Comparison of ENCODE assay signal across 9 mouse cellular contexts in the genomic region with DNA sequence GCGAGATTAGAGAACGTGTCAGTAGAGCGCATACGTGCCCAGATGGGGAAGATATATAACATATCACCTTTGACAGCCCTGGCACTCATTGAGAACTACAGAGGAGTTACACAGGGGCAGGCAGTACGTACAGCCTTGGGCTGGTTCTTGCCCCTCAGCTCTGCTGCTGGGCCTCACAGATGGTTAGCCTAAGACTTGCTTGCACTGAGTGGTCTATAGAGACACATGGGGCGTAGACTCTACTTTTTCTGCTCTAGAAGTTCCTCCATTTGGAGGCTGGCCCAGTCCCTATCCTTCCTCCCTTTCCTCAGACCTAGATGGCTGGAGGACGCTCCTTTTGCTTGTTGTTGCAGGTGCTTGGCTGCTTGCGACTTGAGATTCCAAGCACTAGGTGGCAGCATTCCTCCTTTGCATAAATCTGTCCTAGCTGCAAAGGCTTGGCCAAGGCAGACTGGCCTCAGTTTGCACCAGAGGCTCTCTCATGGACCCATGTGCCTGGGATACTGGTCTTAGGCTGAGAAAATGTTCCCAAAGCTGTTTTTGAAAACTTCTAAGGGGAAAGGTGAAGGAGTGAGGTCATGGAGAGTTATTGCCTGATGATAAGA. TPM values are rescaled to one million over a fixed set of nuclear protein-coding genes. Genes with fewer than 3 reads are reported as not detected.
DNase-seq lines count a peak whose midpoint lies in the region; ATAC-seq and TF ChIP-seq lines count a peak whose summit lies in the region.
"Had no signal": no experiment of that assay in that cellular context is flagged by ENCODE, and none has a peak within 500 bp of the region (broad histone marks: within the 10 kb centered on the region; RNA-seq: fewer than 3 reads in every experiment).

No protein-coding gene starts in this region.

- no peak overlapping the region for H3K9ac ChIP-seq in ES-E14 (ENCODE audit: insufficient read depth, low read depth, low read length, poor library complexity, severe bottlenecking)
- no peak overlapping the region for H3K9ac ChIP-seq in forebrain, embryonic 14.5 days (ENCODE audit: low read length)
- H3K9ac ChIP-seq: limb, embryonic 12.5 days had no signal

- H3K36me3 ChIP-seq in ES-E14 (ENCODE audit: control insufficient read depth, insufficient read depth, low read length, poor library complexity, severe bottlenecking) = no peaks in the 10 kb centered on the region
- no peaks in the 10 kb centered on the region for H3K36me3 ChIP-seq in forebrain, embryonic 14.5 days (ENCODE audit: control insufficient read depth, insufficient read depth, low read length)
- H3K36me3 ChIP-seq: limb, embryonic 12.5 days had no signal

- H3K4me1 ChIP-seq in ES-E14 (ENCODE audit: control insufficient read depth in 2 of 2, insufficient read depth in 2 of 2, low read length in 2 of 2, poor library complexity in 1 of 2) = no peaks in the 10 kb centered on the region
- no peaks in the 10 kb centered on the region for H3K4me1 ChIP-seq in forebrain, embryonic 14.5 days (ENCODE audit: control insufficient read depth, insufficient read depth, low read length)

- in situ Hi-C loops in ES-E14 (cut with MboI; ENCODE audit: low sequenced_read_pairs in 2 of 2, unreplicated experiment in 2 of 2) = no loop called here

- peak; percentile 75; the same call in 1 of the 2 replicates for ATAC-seq in forebrain, embryonic 14.5 days
- peak; percentile 70 to 74; a peak in 3 of 4 replicates for ATAC-seq in hematopoietic stem cell, adult 5-6 weeks (replicated peaks in 1 of 2; ENCODE audit: insufficient read depth in 1 of 2, low FRiP score in 2 of 2, low TSS enrichment in 1 of 2, low read depth in 1 of 2, poor library complexity in 2 of 2, severe bottlenecking in 2 of 2)
- ATAC-seq in erythroid progenitor cell, adult 5-6 weeks (replicated peaks; ENCODE audit: low FRiP score, poor library complexity, severe bottlenecking) = no peak

- H3K4me2 ChIP-seq in forebrain, embryonic 14.5 days (ENCODE audit: low read length) = no peak overlapping the region
- H3K4me2 ChIP-seq: limb, embryonic 12.5 days had no signal

- WGBS in forebrain, embryonic 14.5 days = 55% methylated on average over 8 of the region's 8 CpGs

- no peaks in the 10 kb centered on the region for H3K27me3 ChIP-seq in forebrain, embryonic 14.5 days (replicated peaks; ENCODE audit: control insufficient read depth, insufficient read depth, low read length)
- H3K27me3 ChIP-seq: limb, embryonic 12.5 days had no signal

- H3K9me3 ChIP-seq in ES-E14 (ENCODE audit: control insufficient read depth, insufficient read depth, low read depth, low read length) = no peaks in the 10 kb centered on the region
- no peaks in the 10 kb centered on the region for H3K9me3 ChIP-seq in forebrain, embryonic 14.5 days (replicated peaks; ENCODE audit: control insufficient read depth, low read length)
- H3K9me3 ChIP-seq: limb, embryonic 12.5 days had no signal

- peak; percentile 75 for DNase-seq in ES-E14 (ENCODE audit: low read depth, low spot score)
- peak; percentile 58 for DNase-seq in brain, embryonic 18.5 days (ENCODE audit: low read depth, low spot score)
- DNase-seq in forebrain, embryonic 14.5 days (ENCODE audit: low spot score) = peak; percentile 91
- peak; percentile 58 to 77 for DNase-seq in layer of hippocampus, adult 8-10 months (ENCODE audit: low spot score in 2 of 2)
- peak; percentile 80 for DNase-seq in lung, postnatal 25 days (ENCODE audit: low spot score)
- DNase-seq in right cerebral cortex, adult 18-20 months = peak; percentile 74

- no peak overlapping the region for H3K27ac ChIP-seq in ES-E14 (ENCODE audit: insufficient read depth, low read depth, low read length, poor library complexity, severe bottlenecking)
- no peak overlapping the region for H3K27ac ChIP-seq in forebrain, embryonic 14.5 days (ENCODE audit: low read depth, low read length)
- H3K27ac ChIP-seq: limb, embryonic 12.5 days had no signal

- no peak overlapping the region for H3K4me3 ChIP-seq in ES-E14 (ENCODE audit: insufficient read depth in 1 of 2, low read depth in 1 of 2, low read length in 2 of 2, poor library complexity in 1 of 2, severe bottlenecking in 1 of 2)
- H3K4me3 ChIP-seq in forebrain, embryonic 14.5 days (ENCODE audit: low read depth, low read length) = no peak overlapping the region
- H3K4me3 ChIP-seq: limb, embryonic 12.5 days had no signal

TF ChIP-seq in ES-E14, 5 proteins besides CTCF, POLR2A, EP300 and RAD21:
- TF ChIP-seq ZC3H11A (IDR thresholded peaks at IDR 0.05; ENCODE audit: borderline replicate concordance, low read depth, low read length) (peak; percentile 63; the same call in 1 of the 2 replicates), HCFC1 (IDR thresholded peaks at IDR 0.05; ENCODE audit: borderline replicate concordance, insufficient read depth, low read length) (no peak), MAFK (IDR thresholded peaks at IDR 0.05; ENCODE audit: insufficient read depth, low read depth, low read length) (no peak), ZNF384 (IDR thresholded peaks at IDR 0.05; ENCODE audit: low read depth, low read length) (0 out of 2 replicates have a peak, but pooled peaks have one; percentile 15), CHD2 (IDR thresholded peaks at IDR 0.05; ENCODE audit: low read depth, low read length) (no peak)

RNA-seq across cellular contexts. Expression of a gene that starts 22.6 kb away (rescaled TPM):
- 9.0 and 13.7 TPM in 2 replicates for total RNA-seq in ES-E14 (2012; rRNA removed)
- polyA plus RNA-seq in forebrain, embryonic 14.5 days (2014; fragmentation: Nextera tagmentation; extraction: Ambion mirVana) = 36.9 and 45.8 TPM in 2 replicates
- 1.6 and 2.6 TPM in 2 replicates for total RNA-seq in hematopoietic stem cell, adult 5-6 weeks (2017)
- 10 to 100 TPM; 26.1 to 37.1 (median 28.7) TPM for total RNA-seq in layer of hippocampus, adult 8-10 months (2022)
- 1.3 and 2.9 TPM in 2 replicates for total RNA-seq in erythroid progenitor cell, adult 5-6 weeks (2015; ENCODE audit: low replicate concordance)
- 0.90 and 1.9 TPM in 2 replicates for total RNA-seq in erythroid progenitor cell, adult 5-6 weeks (2017; ENCODE audit: low replicate concordance)
